Mouse (Mus musculus): ENCODE data around the gene Qrfpr. TPM values are rescaled to one million over a fixed set of nuclear protein-coding genes. Genes with fewer than 3 reads are reported as not detected.

Qrfpr gene
- total RNA-seq (2015; ENCODE audit: low replicate concordance) (not detected in 2 replicates), total RNA-seq (2017; ENCODE audit: low replicate concordance) (not detected in 2 replicates)

DNA sequence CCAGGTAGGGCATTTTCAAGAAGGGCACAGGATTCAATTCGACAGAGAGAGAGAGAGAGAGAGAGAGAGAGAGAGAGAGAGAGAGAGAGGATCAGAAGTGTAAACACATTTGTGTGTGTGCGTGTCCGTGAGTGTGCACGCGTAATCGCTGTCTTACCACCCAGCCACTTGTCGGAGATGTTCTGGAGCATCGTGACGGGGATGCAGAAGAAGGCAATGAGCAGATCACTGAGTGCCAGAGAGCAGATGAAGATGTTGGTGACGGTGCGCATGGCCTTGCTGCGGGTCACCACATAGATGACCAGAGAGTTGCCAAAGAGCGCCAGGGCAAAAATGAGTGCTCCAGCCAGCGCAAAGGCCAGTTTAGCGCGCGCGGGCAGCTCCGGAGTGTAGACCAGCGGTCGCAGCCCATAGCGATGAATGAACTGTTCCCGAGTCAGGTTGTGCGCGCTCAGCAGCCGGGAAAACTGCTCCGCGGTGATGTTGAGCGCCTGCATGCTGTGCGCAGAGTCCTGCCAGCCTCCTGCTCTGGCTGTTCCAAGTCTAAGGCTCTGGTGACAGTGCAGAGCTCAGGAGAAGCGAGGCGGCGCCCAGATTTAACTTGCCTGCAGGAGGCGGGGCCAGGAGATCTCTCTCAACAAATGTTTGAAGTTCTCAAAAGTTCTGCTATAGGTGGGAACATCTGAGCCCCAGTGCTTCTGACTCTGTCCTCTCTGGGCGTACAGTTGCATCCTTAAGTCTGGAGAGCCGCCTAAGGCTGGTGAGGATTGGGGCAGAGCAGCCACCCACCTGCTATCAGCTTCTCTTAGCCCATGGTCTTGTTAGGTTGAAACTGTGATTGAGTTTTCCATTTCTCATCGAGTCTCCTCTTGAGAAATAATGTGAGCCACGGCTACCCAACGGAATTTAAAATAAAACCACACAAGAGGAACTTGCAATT is at the start of gene Qrfpr:
Gene Qrfpr, minus strand, starts transcription at position 571 of the 940 bp plus-strand sequence.
- no peak for ATAC-seq (replicated peaks; ENCODE audit: low FRiP score, poor library complexity, severe bottlenecking)

GRCm38 (mm10) chr3:36263873-36264272 is 41.8 kb upstream of the Qrfpr start:
- ATAC-seq (replicated peaks; ENCODE audit: low FRiP score, poor library complexity, severe bottlenecking) = no peak

DNA sequence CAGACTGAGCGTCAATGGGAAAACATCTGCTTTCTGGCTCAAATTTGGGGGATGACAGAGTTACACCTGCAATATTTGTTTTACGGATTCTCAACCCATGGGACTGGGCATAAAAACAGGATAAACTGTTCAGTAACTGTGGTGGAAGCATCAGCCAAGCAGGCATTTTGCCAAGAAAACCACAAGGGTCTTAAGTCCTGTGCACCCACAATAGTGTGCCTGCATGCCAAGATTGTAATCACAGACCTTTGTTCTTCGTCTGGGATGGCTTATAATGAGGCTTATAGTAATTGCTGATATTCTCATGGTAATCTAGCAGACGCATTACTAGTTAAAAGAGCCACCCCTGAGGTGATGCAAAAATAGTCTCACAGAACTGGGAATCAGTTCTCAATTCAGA is 41.2 kb upstream of the Qrfpr start:
- no peak for ATAC-seq (replicated peaks; ENCODE audit: low FRiP score, poor library complexity, severe bottlenecking)

- no peak for ATAC-seq (replicated peaks; ENCODE audit: low FRiP score, poor library complexity, severe bottlenecking)
Observed at GRCm38 (mm10) chr3:36250585-36250984, 28.5 kb upstream of the Qrfpr start.

DNA sequence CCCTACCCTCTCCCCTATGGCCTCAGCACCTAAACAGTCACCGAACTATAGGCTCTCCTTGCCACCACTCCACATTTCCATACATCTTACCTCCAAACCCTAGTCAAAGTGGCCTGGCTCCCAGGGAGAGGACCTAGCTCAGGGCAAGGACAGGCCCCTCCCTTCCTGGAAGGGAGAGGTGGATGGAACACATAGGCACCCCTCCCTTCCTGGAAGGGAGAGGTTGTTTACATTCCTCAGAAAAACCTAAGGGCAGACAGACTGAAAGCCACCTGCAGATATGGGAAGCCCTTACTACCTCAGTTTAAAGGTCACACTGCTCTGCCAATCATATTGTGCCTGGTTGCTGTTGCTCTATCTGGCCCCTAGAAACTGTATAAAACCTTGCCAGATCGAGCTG is 26.3 kb upstream of the Qrfpr start:
- no peak for ATAC-seq (replicated peaks; ENCODE audit: low FRiP score, poor library complexity, severe bottlenecking)

- ATAC-seq (replicated peaks; ENCODE audit: low FRiP score, poor library complexity, severe bottlenecking) = no peak
Observed at GRCm38 (mm10) chr3:36229941-36230340, 7.8 kb upstream of the Qrfpr start.

GRCm38 (mm10) chr3:36227246-36227645 is 5.1 kb upstream of the Qrfpr start:
- ATAC-seq (replicated peaks; ENCODE audit: low FRiP score, poor library complexity, severe bottlenecking) = no peak

DNA sequence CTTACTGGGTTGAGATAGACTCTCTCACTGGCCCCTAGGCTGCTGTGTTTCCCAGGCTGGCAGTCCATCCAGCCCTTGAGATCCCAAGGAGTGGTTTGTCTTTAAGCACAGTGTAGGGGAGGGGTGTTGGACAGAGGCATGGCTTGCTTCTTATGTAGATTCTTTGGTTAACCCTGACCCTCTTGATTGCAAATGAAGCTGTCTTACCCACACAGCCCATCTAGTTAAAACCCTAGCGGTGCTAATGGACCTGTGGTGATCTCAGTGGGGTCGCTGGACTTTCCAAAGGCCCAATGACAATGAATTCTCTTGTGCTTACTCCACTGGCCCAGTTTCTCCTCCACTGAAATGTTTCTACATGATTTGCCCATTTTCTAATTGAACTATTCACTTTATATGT is 1.2 kb upstream of the Qrfpr start:
- no peak for ATAC-seq (replicated peaks; ENCODE audit: low FRiP score, poor library complexity, severe bottlenecking)

DNA sequence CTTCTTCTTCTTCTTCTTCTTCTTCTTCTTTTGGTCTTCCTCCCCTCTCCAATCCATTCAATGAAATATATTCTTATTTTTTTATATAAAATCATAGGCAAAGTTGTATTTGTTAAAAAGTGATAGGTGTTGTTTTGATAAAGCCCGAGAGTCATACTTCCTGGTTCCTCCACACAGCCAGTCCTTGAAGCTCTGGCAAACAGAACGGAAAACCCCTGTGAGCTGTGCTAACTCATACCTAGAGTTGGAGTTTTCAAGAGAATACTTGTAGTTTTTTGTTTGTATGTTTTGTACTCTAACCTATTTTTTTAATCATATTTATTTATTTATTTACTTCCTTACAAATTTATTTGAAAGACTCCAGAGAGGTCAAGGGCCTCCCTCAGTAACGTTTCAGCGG is 9.4 kb downstream of the Qrfpr start:
- ATAC-seq (replicated peaks; ENCODE audit: low FRiP score, poor library complexity, severe bottlenecking) = no peak

- ATAC-seq (replicated peaks; ENCODE audit: low FRiP score, poor library complexity, severe bottlenecking) = no peak
Observed at GRCm38 (mm10) chr3:36210939-36211338, 11.2 kb downstream of the Qrfpr start.

DNA sequence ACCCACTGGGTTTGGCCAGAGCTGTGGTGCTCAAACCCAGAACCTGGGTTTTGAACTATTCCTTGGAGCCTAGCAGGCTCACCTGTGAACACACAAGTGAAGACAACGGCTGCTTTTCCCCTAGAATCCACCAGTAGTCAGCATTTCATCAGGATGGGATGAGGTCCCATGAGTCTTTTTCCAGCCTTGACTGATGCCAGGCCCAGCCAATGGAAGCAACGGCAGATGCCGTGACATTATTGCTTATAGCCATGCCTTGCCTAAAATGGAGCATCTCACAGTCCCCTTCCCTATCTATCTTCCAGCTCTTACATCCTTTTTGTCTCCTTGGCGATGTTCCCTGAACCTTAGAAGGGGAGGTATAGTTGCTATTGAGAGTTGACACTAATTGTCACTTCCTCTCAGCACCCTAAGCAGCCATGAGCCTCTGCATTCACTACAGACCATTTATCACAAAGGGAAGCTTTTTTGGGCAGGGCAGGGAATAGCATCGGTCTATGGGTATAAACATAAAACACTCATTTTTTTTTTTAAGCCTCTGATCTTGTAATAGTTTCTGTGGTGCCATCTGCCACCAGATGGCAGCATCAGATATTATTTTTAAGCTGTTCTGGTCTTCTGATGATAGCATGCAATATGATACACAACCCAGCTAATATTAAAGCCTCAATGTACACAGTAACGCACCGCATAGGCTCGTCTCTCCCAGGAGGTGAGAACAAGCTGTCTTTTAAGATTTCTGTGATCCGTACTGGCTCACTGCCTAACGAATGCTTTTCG is 12.1 kb downstream of the Qrfpr start:
- no peak for ATAC-seq (replicated peaks; ENCODE audit: low FRiP score, poor library complexity, severe bottlenecking)

- no peak for ATAC-seq (replicated peaks; ENCODE audit: low FRiP score, poor library complexity, severe bottlenecking)
Observed at GRCm38 (mm10) chr3:36207520-36208264, 14.4 kb downstream of the Qrfpr start.

DNA sequence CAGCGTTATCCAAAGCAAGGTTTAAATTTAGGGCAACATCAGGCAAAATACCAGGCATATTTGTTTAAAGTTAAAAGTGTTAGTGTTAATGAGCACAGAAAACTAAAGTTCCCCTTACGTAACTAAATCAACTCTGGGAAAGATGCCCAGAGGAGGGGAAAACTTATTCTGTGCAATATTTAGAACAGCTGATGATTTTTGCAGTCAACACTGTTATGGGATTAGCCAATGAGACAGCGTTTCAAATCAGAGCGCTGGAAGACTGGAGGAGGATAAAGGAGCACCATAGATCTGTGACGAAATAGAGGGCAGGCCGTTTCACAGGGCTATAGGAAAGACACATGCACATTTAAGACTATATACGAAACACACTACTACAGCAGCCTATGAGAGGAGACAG is 19.2 kb downstream of the Qrfpr start:
- no peak for ATAC-seq (replicated peaks; ENCODE audit: low FRiP score, poor library complexity, severe bottlenecking)

GRCm38 (mm10) chr3:36201098-36201497 is 21.0 kb downstream of the Qrfpr start:
- no peak for ATAC-seq (replicated peaks; ENCODE audit: low FRiP score, poor library complexity, severe bottlenecking)

- ATAC-seq (replicated peaks; ENCODE audit: low FRiP score, poor library complexity, severe bottlenecking) = no peak
Observed at GRCm38 (mm10) chr3:36189243-36189642, 32.9 kb downstream of the Qrfpr start.

DNA sequence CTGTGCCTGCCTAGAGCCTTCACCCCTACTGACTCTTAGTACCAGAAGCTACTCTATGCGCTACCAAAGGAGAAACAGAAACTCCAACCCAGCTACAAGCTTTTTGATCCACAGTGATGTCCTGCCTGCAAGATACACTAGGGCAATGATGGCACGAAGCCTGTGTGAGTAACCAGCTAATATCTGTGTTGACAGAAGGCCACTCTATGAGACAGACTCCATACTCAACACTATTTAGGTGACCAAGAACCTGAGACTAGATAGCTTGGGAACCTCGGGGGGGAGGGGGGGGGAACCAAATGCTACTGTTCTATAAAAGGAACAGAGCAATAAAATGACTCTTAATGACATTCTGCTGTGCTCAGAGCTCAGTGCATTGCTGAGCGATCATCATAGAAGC is 35.6 kb downstream of the Qrfpr start:
- ATAC-seq (replicated peaks; ENCODE audit: low FRiP score, poor library complexity, severe bottlenecking) = no peak

- ATAC-seq (replicated peaks; ENCODE audit: low FRiP score, poor library complexity, severe bottlenecking) = no peak
Observed at GRCm38 (mm10) chr3:36181519-36181918, 40.6 kb downstream of the Qrfpr start.

- no peak for ATAC-seq (replicated peaks; ENCODE audit: low FRiP score, poor library complexity, severe bottlenecking)
Observed at GRCm38 (mm10) chr3:36173761-36174160, 48.4 kb downstream of the Qrfpr start.

GRCm38 (mm10) chr3:36171348-36171747 is 50.8 kb downstream of the Qrfpr start:
- ATAC-seq (replicated peaks; ENCODE audit: low FRiP score, poor library complexity, severe bottlenecking) = no peak

DNA sequence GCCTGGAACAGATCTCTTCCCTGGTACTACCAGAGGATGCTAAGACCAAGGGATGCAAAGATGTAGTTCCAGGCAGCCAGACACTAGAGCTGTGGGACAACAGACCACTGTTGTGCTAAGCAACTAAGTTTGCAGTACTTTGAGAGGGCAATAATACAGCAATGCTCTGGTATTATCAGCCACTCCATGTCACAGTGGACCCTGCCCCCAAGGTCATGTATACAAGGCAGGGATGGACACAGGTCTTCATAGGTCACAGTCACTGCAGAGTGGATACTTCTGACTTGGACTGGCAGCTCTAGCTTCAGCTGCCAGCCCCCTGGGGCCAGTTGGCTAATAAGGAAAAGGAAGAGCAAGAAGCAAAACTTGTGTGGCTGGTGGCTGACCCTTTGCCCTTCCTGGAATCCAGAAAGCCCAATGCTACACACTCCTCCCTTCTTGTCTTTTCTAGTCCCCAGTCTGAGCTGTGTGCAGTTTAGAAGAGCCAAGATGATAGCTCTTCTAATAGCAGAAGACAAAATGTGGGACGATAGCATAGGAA is 51.4 kb downstream of the Qrfpr start:
- ATAC-seq (replicated peaks; ENCODE audit: low FRiP score, poor library complexity, severe bottlenecking) = no peak

Measured in erythroblast, adult 5-6 weeks (primary cell).